Mouse (Mus musculus) limb, embryonic 14.5 days (tissue): ENCODE results near the gene Krt20. TPM values are rescaled to one million over a fixed set of nuclear protein-coding genes. Genes with fewer than 3 reads are reported as not detected.

Source experiments
- ATAC-seq: fragments of 200-750 bp; cut with Nextera tagmentation; 2 replicates; pipeline ENCODE4 v1.8.0; 2017; ENCODE audit warnings: low read depth, moderate number of reproducible peaks, moderate TSS enrichment; ENCODE audit not compliant: low FRiP score
- DNase-seq: peaks from one replicate; pipeline ENCODE4 v3.0.0-alpha.2; 2015; ENCODE audit warnings: low spot score
- H3K27ac ChIP-seq: fragments of 300-500 bp; sonication (generic); replicated peaks from 2 replicates; pipeline ENCODE4 v1.5.1; 2014; ENCODE audit warnings: low read depth, mild to moderate bottlenecking, low read length, moderate library complexity, mixed read lengths
- H3K27me3 ChIP-seq: fragments of 300-500 bp; sonication (generic); 2 replicates; pipeline ENCODE4 v1.6.1; 2014; ENCODE audit warnings: low read length, mixed read lengths; ENCODE audit not compliant: control insufficient read depth, insufficient read depth
- H3K36me3 ChIP-seq: fragments of 300-500 bp; sonication (generic); 2 replicates; pipeline ENCODE4 v1.6.1; 2014; ENCODE audit warnings: mild to moderate bottlenecking, low read length, moderate library complexity, mixed read lengths; ENCODE audit not compliant: control insufficient read depth, insufficient read depth
- H3K4me1 ChIP-seq: fragments of 300-500 bp; sonication (generic); 2 replicates; pipeline ENCODE4 v1.6.1; 2014; ENCODE audit warnings: antibody characterized with exemption, low read length, mixed read lengths; ENCODE audit not compliant: control insufficient read depth, insufficient read depth
- H3K4me2 ChIP-seq: fragments of 300-500 bp; sonication (generic); replicated peaks from 2 replicates; pipeline ENCODE4 v1.6.1; 2014; ENCODE audit warnings: low read depth, mild to moderate bottlenecking, low read length, moderate library complexity; ENCODE audit not compliant: severe bottlenecking
- H3K4me3 ChIP-seq: fragments of 300-500 bp; sonication (generic); replicated peaks from 2 replicates; pipeline ENCODE4 v1.5.1; 2014; ENCODE audit warnings: low read length
- H3K9ac ChIP-seq: fragments of 300-500 bp; sonication (generic); 2 replicates; pipeline ENCODE4 v1.6.1; 2014; ENCODE audit warnings: mild to moderate bottlenecking, low read depth, low read length, moderate library complexity; ENCODE audit not compliant: severe bottlenecking
- H3K9me3 ChIP-seq: fragments of 300-500 bp; sonication (generic); 2 replicates; pipeline ENCODE4 v1.6.1; 2016; ENCODE audit warnings: low read length; ENCODE audit not compliant: control insufficient read depth
- POLR2A ChIP-seq: fragments of 200-500 bp; IDR thresholded peaks from 2 replicates; pipeline ENCODE4 v1.8.0; 2012; ENCODE audit warnings: inconsistent platforms, mild to moderate bottlenecking, moderate library complexity, borderline replicate concordance; ENCODE audit not compliant: insufficient read depth, insufficient read length; ENCODE audit errors: extremely low read depth
- WGBS: fragments of 180-500 bp; shearing (Covaris S2); extraction: QIAGEN DNeasy Blood & Tissue Kit; methylation state at CpG from one replicate; pipeline ENCODE4 v1.1.7; 2014; 5-methylcytosine and 5-hydroxymethylcytosine counted together
- polyA plus RNA-seq, 2 experiments: library from polyadenylated mRNA; depleted of rRNA in 1 of 2; stranded (reverse) in 1 of 2; unstranded in 1 of 2; fragments of >200 nt; fragmentation: Nextera tagmentation in 1 of 2; extraction: Ambion mirVana in 1 of 2; gene quantifications; 2 replicates each; pipeline versions ENCODE4 v1.2.1 to v1.2.3; 2012 to 2014

Gene Krt20
- polyA plus RNA-seq, 2 experiments = 0.26 to 0.37 TPM

- ATAC-seq (peak; percentile 90), DNase-seq (peak; percentile 83)
- Histone ChIP-seq H3K4me2 (peak overlapping the region; percentile 70), H3K27ac (peak overlapping the region; percentile 97), H3K36me3 (no peaks in the 10 kb centered on the region), H3K9me3 (no peaks in the 10 kb centered on the region), H3K4me1 (no peaks in the 10 kb centered on the region), H3K27me3 (no peaks in the 10 kb centered on the region), H3K4me3 (peak overlapping the region; percentile 51), H3K9ac (peak overlapping the region; percentile 70)
- WGBS = 1% methylated on average over 71 of the region's 71 CpGs
- TF ChIP-seq POLR2A = peak; percentile 78; the same call in 1 of the 2 replicates
Measured at GRCm38 (mm10) chr11:99385813-99386721, 51.9 kb downstream of the Krt20 start.

GRCm38 (mm10) chr11:99379568-99379967, 58.4 kb downstream of the Krt20 start:
- H3K27ac ChIP-seq = no peak overlapping the region
- DNase-seq (peak; percentile 25), ATAC-seq (no peak)
- no peaks in the 10 kb centered on the region for H3K4me1 ChIP-seq
- no peaks in the 10 kb centered on the region for H3K9me3 ChIP-seq
- H3K4me3 ChIP-seq = no peak overlapping the region
- no peaks in the 10 kb centered on the region for H3K36me3 ChIP-seq
- H3K4me2 ChIP-seq = no peak overlapping the region
- H3K27me3 ChIP-seq = no peaks in the 10 kb centered on the region
- H3K9ac ChIP-seq = no peak overlapping the region
- no peak for TF ChIP-seq POLR2A
- WGBS = 23% methylated on average over 5 of the region's 5 CpGs

Other genes with a start within 250 kb of the Krt20 start
- gene Smarce1, start 207.1 kb downstream of the Krt20 start, polyA plus RNA-seq (2012; rRNA removed) = 106 and 180 TPM in 2 replicates
- 154 and 166 TPM in 2 replicates for gene Smarce1, start 207.1 kb downstream of the Krt20 start, polyA plus RNA-seq (2014; fragmentation: Nextera tagmentation; extraction: Ambion mirVana)
- 0.06 and 0.10 TPM in 2 replicates for gene Krt222, start 194.1 kb downstream of the Krt20 start, polyA plus RNA-seq (2012; rRNA removed)
- gene Krt222, start 194.1 kb downstream of the Krt20 start, polyA plus RNA-seq (2014; fragmentation: Nextera tagmentation; extraction: Ambion mirVana) = 0.06 and 0.36 TPM in 2 replicates
- 0.35 and 0.44 TPM in 2 replicates for gene Krt24, start 152.9 kb downstream of the Krt20 start, polyA plus RNA-seq (2012; rRNA removed)
- gene Krt24, start 152.9 kb downstream of the Krt20 start, polyA plus RNA-seq (2014; fragmentation: Nextera tagmentation; extraction: Ambion mirVana) = 0.35 TPM in 1 of 2 replicates, not detected in the other
- not detected in 2 replicates for gene Krt25, start 115.2 kb downstream of the Krt20 start, polyA plus RNA-seq (2012; rRNA removed)
- gene Krt25, start 115.2 kb downstream of the Krt20 start, polyA plus RNA-seq (2014; fragmentation: Nextera tagmentation; extraction: Ambion mirVana) = not detected in 2 replicates
- gene Krt26, start 100.2 kb downstream of the Krt20 start, polyA plus RNA-seq (2012; rRNA removed) = not detected in 2 replicates
- not detected in 2 replicates for gene Krt26, start 100.2 kb downstream of the Krt20 start, polyA plus RNA-seq (2014; fragmentation: Nextera tagmentation; extraction: Ambion mirVana)
- gene Krt27, start 87.0 kb downstream of the Krt20 start, polyA plus RNA-seq (2012; rRNA removed) = not detected in 2 replicates
- gene Krt27, start 87.0 kb downstream of the Krt20 start, polyA plus RNA-seq (2014; fragmentation: Nextera tagmentation; extraction: Ambion mirVana) = not detected in 2 replicates
- gene Krt28, start 63.2 kb downstream of the Krt20 start, polyA plus RNA-seq (2012; rRNA removed) = 0.16 and 0.22 TPM in 2 replicates
- gene Krt28, start 63.2 kb downstream of the Krt20 start, polyA plus RNA-seq (2014; fragmentation: Nextera tagmentation; extraction: Ambion mirVana) = 0.28 TPM in 1 of 2 replicates, not detected in the other
- 131 and 242 TPM in 2 replicates for gene Krt10, start 48.8 kb downstream of the Krt20 start, polyA plus RNA-seq (2012; rRNA removed)
- 119 and 176 TPM in 2 replicates for gene Krt10, start 48.8 kb downstream of the Krt20 start, polyA plus RNA-seq (2014; fragmentation: Nextera tagmentation; extraction: Ambion mirVana)
- gene Krt12, start 15.9 kb downstream of the Krt20 start, polyA plus RNA-seq (2012; rRNA removed) = 0.03 TPM in 1 of 2 replicates, not detected in the other
- 0.11 TPM in 1 of 2 replicates, not detected in the other for gene Krt12, start 15.9 kb downstream of the Krt20 start, polyA plus RNA-seq (2014; fragmentation: Nextera tagmentation; extraction: Ambion mirVana)
- 0.51 and 1.2 TPM in 2 replicates for gene Krt23, start 55.0 kb upstream of the Krt20 start, polyA plus RNA-seq (2012; rRNA removed)
- 2.7 and 3.7 TPM in 2 replicates for gene Krt23, start 55.0 kb upstream of the Krt20 start, polyA plus RNA-seq (2014; fragmentation: Nextera tagmentation; extraction: Ambion mirVana)
- not detected in 2 replicates for gene Krt39, start 83.2 kb upstream of the Krt20 start, polyA plus RNA-seq (2012; rRNA removed)
- not detected in 2 replicates for gene Krt39, start 83.2 kb upstream of the Krt20 start, polyA plus RNA-seq (2014; fragmentation: Nextera tagmentation; extraction: Ambion mirVana)
- not detected in 2 replicates for gene Krt40, start 105.0 kb upstream of the Krt20 start, polyA plus RNA-seq (2012; rRNA removed)
- gene Krt40, start 105.0 kb upstream of the Krt20 start, polyA plus RNA-seq (2014; fragmentation: Nextera tagmentation; extraction: Ambion mirVana) = not detected in 2 replicates
- gene Krtap3-3, start 112.7 kb upstream of the Krt20 start, polyA plus RNA-seq (2012; rRNA removed) = 0.09 TPM in 1 of 2 replicates, not detected in the other
- gene Krtap3-3, start 112.7 kb upstream of the Krt20 start, polyA plus RNA-seq (2014; fragmentation: Nextera tagmentation; extraction: Ambion mirVana) = not detected in 2 replicates
- gene Krtap3-2, start 118.7 kb upstream of the Krt20 start, polyA plus RNA-seq (2012; rRNA removed) = not detected in 2 replicates
- not detected in 2 replicates for gene Krtap3-2, start 118.7 kb upstream of the Krt20 start, polyA plus RNA-seq (2014; fragmentation: Nextera tagmentation; extraction: Ambion mirVana)
- gene Gm11939, start 121.3 kb upstream of the Krt20 start, polyA plus RNA-seq (2012; rRNA removed) = not detected in 2 replicates
- not detected in 2 replicates for gene Gm11939, start 121.3 kb upstream of the Krt20 start, polyA plus RNA-seq (2014; fragmentation: Nextera tagmentation; extraction: Ambion mirVana)
- not detected in 2 replicates for gene Krtap3-1, start 128.5 kb upstream of the Krt20 start, polyA plus RNA-seq (2012; rRNA removed)
- gene Krtap3-1, start 128.5 kb upstream of the Krt20 start, polyA plus RNA-seq (2014; fragmentation: Nextera tagmentation; extraction: Ambion mirVana) = not detected in 2 replicates
- not detected in 2 replicates for gene Krtap1-5, start 142.9 kb upstream of the Krt20 start, polyA plus RNA-seq (2012; rRNA removed)
- gene Krtap1-5, start 142.9 kb upstream of the Krt20 start, polyA plus RNA-seq (2014; fragmentation: Nextera tagmentation; extraction: Ambion mirVana) = not detected in 2 replicates
- gene Krtap1-4, start 145.5 kb upstream of the Krt20 start, polyA plus RNA-seq (2012; rRNA removed) = not detected in 2 replicates
- not detected in 2 replicates for gene Krtap1-4, start 145.5 kb upstream of the Krt20 start, polyA plus RNA-seq (2014; fragmentation: Nextera tagmentation; extraction: Ambion mirVana)
- gene Krtap1-3, start 153.2 kb upstream of the Krt20 start, polyA plus RNA-seq (2012; rRNA removed) = not detected in 2 replicates
- gene Krtap1-3, start 153.2 kb upstream of the Krt20 start, polyA plus RNA-seq (2014; fragmentation: Nextera tagmentation; extraction: Ambion mirVana) = not detected in 2 replicates
- not detected in 2 replicates for gene Krtap9-3, start 160.0 kb upstream of the Krt20 start, polyA plus RNA-seq (2012; rRNA removed)
- not detected in 2 replicates for gene Krtap9-3, start 160.0 kb upstream of the Krt20 start, polyA plus RNA-seq (2014; fragmentation: Nextera tagmentation; extraction: Ambion mirVana)
- gene Gm11938, start 165.2 kb upstream of the Krt20 start, polyA plus RNA-seq (2012; rRNA removed) = not detected in 2 replicates
- not detected in 2 replicates for gene Gm11938, start 165.2 kb upstream of the Krt20 start, polyA plus RNA-seq (2014; fragmentation: Nextera tagmentation; extraction: Ambion mirVana)
- gene Gm11937, start 172.0 kb upstream of the Krt20 start, polyA plus RNA-seq (2012; rRNA removed) = not detected in 2 replicates
- gene Gm11937, start 172.0 kb upstream of the Krt20 start, polyA plus RNA-seq (2014; fragmentation: Nextera tagmentation; extraction: Ambion mirVana) = not detected in 2 replicates
- gene Krtap2-4, start 176.7 kb upstream of the Krt20 start, polyA plus RNA-seq (2012; rRNA removed) = not detected in 2 replicates
- gene Krtap2-4, start 176.7 kb upstream of the Krt20 start, polyA plus RNA-seq (2014; fragmentation: Nextera tagmentation; extraction: Ambion mirVana) = not detected in 2 replicates
- not detected in 2 replicates for gene Gm11562, start 182.3 kb upstream of the Krt20 start, polyA plus RNA-seq (2012; rRNA removed)
- gene Gm11562, start 182.3 kb upstream of the Krt20 start, polyA plus RNA-seq (2014; fragmentation: Nextera tagmentation; extraction: Ambion mirVana) = not detected in 2 replicates
- gene Krtap4-1, start 190.1 kb upstream of the Krt20 start, polyA plus RNA-seq (2012; rRNA removed) = not detected in 2 replicates
- not detected in 2 replicates for gene Krtap4-1, start 190.1 kb upstream of the Krt20 start, polyA plus RNA-seq (2014; fragmentation: Nextera tagmentation; extraction: Ambion mirVana)
- not detected in 2 replicates for gene Krtap4-2, start 196.9 kb upstream of the Krt20 start, polyA plus RNA-seq (2012; rRNA removed)
- gene Krtap4-2, start 196.9 kb upstream of the Krt20 start, polyA plus RNA-seq (2014; fragmentation: Nextera tagmentation; extraction: Ambion mirVana) = not detected in 2 replicates
- not detected in 2 replicates for gene Krtap4-7, start 205.9 kb upstream of the Krt20 start, polyA plus RNA-seq (2012; rRNA removed)
- not detected in 2 replicates for gene Krtap4-7, start 205.9 kb upstream of the Krt20 start, polyA plus RNA-seq (2014; fragmentation: Nextera tagmentation; extraction: Ambion mirVana)
- gene Gm11555, start 212.1 kb upstream of the Krt20 start, polyA plus RNA-seq (2012; rRNA removed) = not detected in 2 replicates
- not detected in 2 replicates for gene Gm11555, start 212.1 kb upstream of the Krt20 start, polyA plus RNA-seq (2014; fragmentation: Nextera tagmentation; extraction: Ambion mirVana)
- not detected in 2 replicates for gene Gm11563, start 220.8 kb upstream of the Krt20 start, polyA plus RNA-seq (2012; rRNA removed)
- not detected in 2 replicates for gene Gm11563, start 220.8 kb upstream of the Krt20 start, polyA plus RNA-seq (2014; fragmentation: Nextera tagmentation; extraction: Ambion mirVana)
- not detected in 2 replicates for gene Krtap4-6, start 227.8 kb upstream of the Krt20 start, polyA plus RNA-seq (2012; rRNA removed)
- gene Krtap4-6, start 227.8 kb upstream of the Krt20 start, polyA plus RNA-seq (2014; fragmentation: Nextera tagmentation; extraction: Ambion mirVana) = not detected in 2 replicates